Mouse (Mus musculus) ES-E14 (cell line): Measurements from ENCODE around the gene Ehmt1. TPM values are rescaled to one million over a fixed set of nuclear protein-coding genes. Genes with fewer than 3 reads are reported as not detected.

ENCODE experiments used
- DNase-seq: peaks from one replicate; pipeline ENCODE4 v3.0.0-alpha.2; 2013; ENCODE audit warnings: low read depth, low spot score
- H3K27ac ChIP-seq: 2 replicates; pipeline ENCODE4 v1.5.1; 2012; ENCODE audit warnings: low read depth, mild to moderate bottlenecking, low read length, moderate library complexity, mixed read lengths; ENCODE audit not compliant: poor library complexity, insufficient read depth, severe bottlenecking
- H3K36me3 ChIP-seq: 2 replicates; pipeline ENCODE4 v1.6.1; 2012; ENCODE audit warnings: mild to moderate bottlenecking, low read length, moderate library complexity, mixed read lengths; ENCODE audit not compliant: control insufficient read depth, poor library complexity, insufficient read depth, severe bottlenecking
- H3K4me1 ChIP-seq, 2 experiments: fragments of 150-350 bp in 1 of 2; sonication (generic) in 1 of 2; 2 replicates each; pipeline ENCODE4 v1.6.1; 2012; ENCODE audit warnings: low read length in 2 of 2, mild to moderate bottlenecking in 1 of 2, mixed read lengths in 1 of 2; ENCODE audit not compliant: control insufficient read depth in 2 of 2, insufficient read depth in 2 of 2, poor library complexity in 1 of 2
- H3K4me3 ChIP-seq, 2 experiments: fragments of 150-350 bp in 1 of 2; sonication (generic) in 1 of 2; 2 replicates each; pipeline ENCODE4 v1.5.1; 2012; ENCODE audit warnings: low read length in 2 of 2, low read depth in 1 of 2, mild to moderate bottlenecking in 1 of 2, mixed read lengths in 1 of 2; ENCODE audit not compliant: insufficient read depth in 1 of 2, poor library complexity in 1 of 2, severe bottlenecking in 1 of 2
- H3K9ac ChIP-seq: 2 replicates; pipeline ENCODE4 v1.6.1; 2012; ENCODE audit warnings: low read depth, mild to moderate bottlenecking, low read length, mixed read lengths; ENCODE audit not compliant: poor library complexity, insufficient read depth, severe bottlenecking
- H3K9me3 ChIP-seq: fragments of 150-350 bp; sonication (generic); 2 replicates; pipeline ENCODE4 v1.6.1; 2012; ENCODE audit warnings: low read depth, mild to moderate bottlenecking, low read length; ENCODE audit not compliant: control insufficient read depth, insufficient read depth
- CHD2 ChIP-seq: IDR thresholded peaks from 2 replicates; pipeline ENCODE4 v1.6.1; 2014; ENCODE audit warnings: mild to moderate bottlenecking, low read depth, low read length, inconsistent platforms
- HCFC1 ChIP-seq: IDR thresholded peaks from 2 replicates; pipeline ENCODE4 v1.6.1; 2012; ENCODE audit warnings: low read length, inconsistent platforms, borderline replicate concordance; ENCODE audit not compliant: insufficient read depth
- MAFK ChIP-seq: IDR thresholded peaks from 2 replicates; pipeline ENCODE4 v1.6.1; 2014; ENCODE audit warnings: mild to moderate bottlenecking, low read depth, low read length, inconsistent platforms; ENCODE audit not compliant: insufficient read depth
- ZC3H11A ChIP-seq: IDR thresholded peaks from 2 replicates; pipeline ENCODE4 v1.6.1; 2012; ENCODE audit warnings: low read depth, mild to moderate bottlenecking, inconsistent platforms, low read length, borderline replicate concordance
- ZNF384 ChIP-seq: IDR thresholded peaks from 2 replicates; pipeline ENCODE4 v1.6.1; 2012; ENCODE audit warnings: low read depth, low read length, inconsistent platforms
- in situ Hi-C, 2 experiments: fragments of 600-800 bp; cut with MboI; formaldehyde crosslinking; loops; one replicate each; pipeline ENCODE4 v1.15.1; 2025; ENCODE audit warnings: low sequenced_read_pairs in 2 of 2, inconsistent platforms in 1 of 2; ENCODE audit not compliant: unreplicated experiment in 2 of 2
- total RNA-seq: library from RNA; depleted of rRNA; stranded (reverse); fragments of 300-350 nt; gene quantifications from 2 replicates; pipeline ENCODE4 v1.2.3, GENCODE M21; 2012; rRNA removed

Ehmt1 gene
- total RNA-seq, 1 experiment: 55.1 TPM

DNA sequence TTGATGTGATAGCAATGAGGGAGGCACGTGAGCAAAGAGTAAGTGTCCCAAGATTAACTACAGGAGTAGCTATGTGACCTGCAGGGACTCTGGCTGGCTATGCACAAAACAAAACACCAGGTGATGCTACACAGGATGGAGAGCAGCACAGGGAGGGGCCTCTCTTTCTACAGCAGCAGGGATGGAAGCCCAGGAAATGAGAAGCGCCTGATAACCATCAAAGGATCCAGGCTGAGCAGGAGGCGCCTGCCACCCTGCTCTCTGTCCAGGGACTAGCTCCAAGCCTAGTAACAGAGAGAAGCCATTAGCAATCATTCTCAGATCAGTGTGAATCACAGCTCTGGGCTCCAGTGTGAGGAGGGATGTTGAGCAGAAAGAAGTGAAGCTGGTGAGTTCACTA lies 169.4 kb downstream of the Ehmt1 start:
- H3K4me1 ChIP-seq: no peaks in the 10 kb centered on the region
- no peak overlapping the region for H3K27ac ChIP-seq
- no peak overlapping the region for H3K4me3 ChIP-seq
- H3K9ac ChIP-seq: no peak overlapping the region
- in situ Hi-C loops: loop anchor here in 1 of 2 experiments (10.0 kb wide), 1 partner anchor 175 kb away; no protein-coding TSS in a partner anchor
- TF ChIP-seq CHD2: no peak
- TF ChIP-seq HCFC1: no peak
- TF ChIP-seq MAFK: no peak
- no peak for TF ChIP-seq ZNF384
- TF ChIP-seq ZC3H11A: no peak
- no peaks in the 10 kb centered on the region for H3K36me3 ChIP-seq
- H3K9me3 ChIP-seq: no peaks in the 10 kb centered on the region
- no peak for DNase-seq

GRCm38 (mm10) chr2:24747878-24748277 lies 171.5 kb downstream of the Ehmt1 start:
- in situ Hi-C loops: no loop called here
- no peak overlapping the region for H3K27ac ChIP-seq
- DNase-seq: no peak
- H3K9ac ChIP-seq: no peak overlapping the region
- no peaks in the 10 kb centered on the region for H3K4me1 ChIP-seq
- no peak overlapping the region for H3K4me3 ChIP-seq
- no peaks in the 10 kb centered on the region for H3K36me3 ChIP-seq
- no peak for TF ChIP-seq CHD2
- TF ChIP-seq ZC3H11A: no peak
- TF ChIP-seq MAFK: no peak
- TF ChIP-seq ZNF384: no peak
- TF ChIP-seq HCFC1: no peak
- no peaks in the 10 kb centered on the region for H3K9me3 ChIP-seq

Other genes starting within 250 kb of the Ehmt1 start
- 2.4 and 5.0 TPM in 2 replicates for gene Cacna1b, start 156.5 kb downstream of the Ehmt1 start, total RNA-seq
- 14.4 and 23.8 TPM in 2 replicates for gene Arrdc1, start 15.6 kb upstream of the Ehmt1 start, total RNA-seq
- gene Zmynd19, start 30.2 kb upstream of the Ehmt1 start, total RNA-seq: 47.8 and 50.2 TPM in 2 replicates
- 23.7 and 30.2 TPM in 2 replicates for gene Dph7, start 42.8 kb upstream of the Ehmt1 start, total RNA-seq
- 29.2 and 38.3 TPM in 2 replicates for gene Mrpl41, start 55.5 kb upstream of the Ehmt1 start, total RNA-seq
- gene Pnpla7, start 56.4 kb upstream of the Ehmt1 start, total RNA-seq: 20.2 and 29.6 TPM in 2 replicates
- 9.3 and 10.4 TPM in 2 replicates for gene Nsmf, start 134.7 kb upstream of the Ehmt1 start, total RNA-seq
- not detected in 2 replicates for gene Entpd8, start 160.7 kb upstream of the Ehmt1 start, total RNA-seq
- 0.22 TPM in 1 of 2 replicates, not detected in the other for gene Noxa1, start 175.5 kb upstream of the Ehmt1 start, total RNA-seq